Mouse (Mus musculus) heart, adult 2 months (tissue): ENCODE measurements around the gene Rasgrp2. TPM values are rescaled to one million over a fixed set of nuclear protein-coding genes. Genes with fewer than 3 reads are reported as not detected.
A peak's percentile ranks its signal among the peaks of the same experiment; 100 is the strongest.

Experiments
- DNase-seq, 2 experiments: peaks; one replicate each; pipeline ENCODE4 v3.0.0; 2021
- H3K27ac ChIP-seq: fragments of 200-600 bp; 2 replicates; pipeline ENCODE4 v1.8.1; 2022
- H3K27me3 ChIP-seq: fragments of 200-500 bp; 2 replicates; pipeline ENCODE4 v1.6.1; 2012; ENCODE audit warnings: mild to moderate bottlenecking, low read length, inconsistent platforms, mixed read lengths; ENCODE audit not compliant: control insufficient read depth, insufficient read depth
- H3K36me3 ChIP-seq: fragments of 200-500 bp; 2 replicates; pipeline ENCODE4 v1.6.1; 2012; ENCODE audit warnings: low read length, inconsistent platforms; ENCODE audit not compliant: control insufficient read depth, insufficient read depth
- H3K4me1 ChIP-seq: fragments of 200-500 bp; 2 replicates; pipeline ENCODE4 v1.6.1; 2011; ENCODE audit warnings: low read length; ENCODE audit not compliant: control insufficient read depth, insufficient read depth
- H3K4me3 ChIP-seq: fragments of 200-600 bp; 2 replicates; pipeline ENCODE4 v1.8.1; 2022
- H3K79me2 ChIP-seq: fragments of 200-500 bp; replicated peaks from 2 replicates; pipeline ENCODE4 v1.6.1; 2012; ENCODE audit warnings: mild to moderate bottlenecking, inconsistent platforms, low read length, moderate library complexity, mixed read lengths; ENCODE audit not compliant: control insufficient read depth, insufficient read depth
- H3K9ac ChIP-seq: fragments of 200-500 bp; 2 replicates; pipeline ENCODE4 v1.6.1; 2012; ENCODE audit warnings: low read depth, mild to moderate bottlenecking, control low read depth, inconsistent platforms, low read length, mixed read lengths
- CTCF ChIP-seq: fragments of 200-600 bp; IDR thresholded peaks from 2 replicates; pipeline ENCODE4 v1.8.1; 2022; ENCODE audit warnings: antibody characterized with exemption, mild to moderate bottlenecking, moderate library complexity
- EP300 ChIP-seq: fragments of 200-500 bp; IDR thresholded peaks from 2 replicates; pipeline ENCODE4 v1.6.1; 2011; ENCODE audit warnings: low read depth, low read length, control low read depth; ENCODE audit not compliant: insufficient read depth
- POLR2A ChIP-seq: fragments of 200-500 bp; IDR thresholded peaks from 2 replicates; pipeline ENCODE4 v1.6.1; 2011; ENCODE audit warnings: mild to moderate bottlenecking, low read depth, low read length, control low read depth; ENCODE audit not compliant: insufficient read depth
- WGBS: fragments of 180-500 bp; shearing (Covaris S2); methylation state at CpG from one replicate; pipeline ENCODE4 v1.1.7; 2018; 5-methylcytosine and 5-hydroxymethylcytosine counted together
- intact Hi-C: fragments of 180-260 bp; cut with DNase I; formaldehyde crosslinking; loops from one replicate; pipeline ENCODE4 v1.15.1; 2025
- long read RNA-seq: library from polyadenylated mRNA; stranded (forward); transcript quantifications from one replicate; pipeline ENCODE4 v2.0.0, GENCODE M21; 2021
- polyA plus RNA-seq: library from polyadenylated mRNA; depleted of rRNA; stranded (reverse); fragments of >200 nt; gene quantifications from 2 replicates; pipeline ENCODE4 v1.2.3, GENCODE M21; 2012; rRNA removed
- total RNA-seq, 2 experiments: library from RNA; stranded (reverse); gene quantifications; 2 replicates each; pipeline ENCODE4 v1.2.3; 2021

Rasgrp2 gene
- total RNA-seq (10 to 100 TPM; 43.3 to 48.0 TPM), polyA plus RNA-seq (90.1 and 97.2 TPM in 2 replicates)
- long read RNA-seq, partial matches to known transcripts = 8 of 21 reads
- long read RNA-seq, other reads (novel, unspliced or antisense) = 12 of 21 reads

DNA sequence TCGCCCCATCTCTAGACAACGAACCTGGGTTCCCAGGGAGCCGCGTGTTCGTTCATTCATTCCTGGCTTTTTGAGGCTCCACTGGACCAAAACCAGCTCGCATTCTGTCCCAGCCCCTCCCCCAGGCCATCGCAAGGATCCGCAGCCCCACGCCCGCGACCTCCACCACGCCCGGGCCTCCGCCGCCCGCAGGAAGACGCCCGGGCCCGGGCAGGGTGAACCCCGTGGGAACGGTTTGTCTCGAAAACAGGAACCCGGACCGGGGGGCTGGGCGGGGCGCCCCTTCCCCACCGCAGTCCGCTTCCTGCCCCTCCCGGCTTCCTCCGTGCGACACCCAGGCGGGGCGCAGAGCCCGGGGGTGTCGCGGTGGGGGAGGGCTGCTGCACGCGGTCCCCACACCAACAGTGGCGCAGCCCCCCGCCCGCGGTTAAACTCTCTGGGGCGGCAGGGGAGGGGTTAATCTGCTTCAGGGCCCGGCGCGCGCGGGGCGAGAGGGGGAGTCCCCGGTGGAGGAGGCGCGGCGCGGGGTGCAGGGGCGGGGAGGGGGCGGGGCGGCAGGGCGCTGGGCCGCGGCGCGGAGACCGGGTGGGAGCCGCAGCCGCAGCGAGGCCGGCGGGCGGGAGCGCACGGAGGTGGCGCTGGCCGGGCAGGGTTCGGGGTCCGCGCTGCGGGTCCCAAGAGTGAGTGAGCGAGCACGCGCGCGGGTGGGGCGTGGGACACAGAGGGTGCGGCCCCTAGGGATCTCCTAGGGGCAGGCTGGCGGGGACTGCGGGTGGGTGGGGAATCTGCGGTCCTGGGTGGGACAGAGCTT lies at the start of gene Rasgrp2:
Gene Rasgrp2 (plus strand): TSS at position 56 of the 811 bp plus-strand sequence.
- intact Hi-C loops = loop anchor here (2.0 kb wide), 2 partner anchors 27 to 57 kb away; no protein-coding TSS in a partner anchor
- H3K4me1 ChIP-seq = peaks cover 4% of the 10 kb centered on the region; the same call in 1 of the 2 replicates
- H3K27me3 ChIP-seq = no peaks in the 10 kb centered on the region
- H3K36me3 ChIP-seq = 0 out of 2 replicates have a peak, but pooled peaks cover 3% of the 10 kb centered on the region
- H3K4me3 ChIP-seq = peak within 1 kb of the TSS; percentile 55
- TF ChIP-seq CTCF (no peak), EP300 (peak; percentile 51; the same call in 1 of the 2 replicates), POLR2A (no peak)
- peak; percentile 88 to 92 for DNase-seq
- H3K79me2 ChIP-seq = no peaks in the 10 kb centered on the region
- H3K27ac ChIP-seq = peak within 1 kb of the TSS; percentile 91
- 1% methylated on average over 83 of the region's 87 CpGs for WGBS
- peak within 1 kb of the TSS; percentile 83 for H3K9ac ChIP-seq

DNA sequence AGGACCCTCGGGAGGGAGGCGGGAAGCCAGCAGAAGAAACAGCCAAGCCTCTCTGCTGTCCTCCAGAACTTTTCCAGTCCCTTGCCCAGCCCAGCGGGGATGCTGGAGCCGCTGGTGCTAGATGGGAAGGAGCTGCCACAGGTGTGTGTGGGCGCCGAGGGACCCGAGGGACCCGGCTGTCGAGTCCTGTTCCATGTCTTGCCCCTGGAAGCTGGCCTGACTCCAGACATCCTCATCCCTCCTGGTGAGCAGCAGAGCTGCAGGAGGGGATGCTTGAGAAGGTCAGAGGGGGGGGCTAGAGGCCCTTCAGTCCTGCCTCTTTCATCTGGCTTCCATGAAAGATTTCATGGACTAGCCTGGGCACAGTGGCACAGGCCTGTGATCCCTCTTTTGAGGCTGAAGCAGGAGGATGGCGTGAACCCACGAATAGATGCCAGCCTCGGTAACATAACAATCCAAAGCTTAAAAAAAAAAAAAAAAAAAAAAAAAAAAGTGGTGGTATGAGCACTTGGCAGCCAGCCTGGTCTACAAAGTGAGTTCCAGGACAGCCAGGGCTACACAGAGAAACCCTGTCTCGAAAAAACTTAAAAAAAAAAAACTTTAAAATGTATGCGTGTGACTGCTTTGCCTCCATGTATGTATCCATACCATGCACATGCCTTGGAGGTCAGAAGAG lies 47.6 kb upstream of the Rasgrp2 start:
- DNase-seq = no peak
- Histone ChIP-seq H3K27me3 (no peaks in the 10 kb centered on the region), H3K27ac (no peak overlapping the region), H3K9ac (no peak overlapping the region), H3K4me1 (peaks cover 1% of the 10 kb centered on the region), H3K4me3 (no peak overlapping the region), H3K36me3 (no peaks in the 10 kb centered on the region), H3K79me2 (no peaks in the 10 kb centered on the region)
- intact Hi-C loops = no loop called here
- TF ChIP-seq EP300 (no peak), POLR2A (no peak), CTCF (no peak)
- WGBS = 57% methylated on average over 14 of the region's 14 CpGs

DNA sequence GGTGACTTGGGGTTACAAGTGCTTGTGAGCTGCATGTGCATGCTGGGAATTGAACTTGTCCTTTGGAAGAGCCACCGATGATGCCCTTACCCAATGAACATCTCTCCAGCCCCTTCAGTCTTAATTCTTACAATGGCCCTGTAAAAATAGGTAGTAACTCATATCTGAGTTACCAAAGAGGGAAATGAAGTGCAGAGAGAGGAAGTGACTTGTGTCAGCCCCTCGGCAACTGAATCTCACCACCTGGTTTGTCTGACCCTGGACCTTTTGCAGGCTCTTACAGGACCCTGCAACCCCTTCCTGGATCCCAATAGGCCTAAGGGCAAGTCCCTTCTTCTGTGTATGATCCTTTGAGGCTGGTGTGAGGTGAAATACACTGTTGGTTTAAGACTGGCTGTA lies 47.0 kb upstream of the Rasgrp2 start:
- H3K27me3 ChIP-seq = no peaks in the 10 kb centered on the region
- H3K79me2 ChIP-seq = no peaks in the 10 kb centered on the region
- H3K9ac ChIP-seq = no peak overlapping the region
- H3K36me3 ChIP-seq = no peaks in the 10 kb centered on the region
- TF ChIP-seq POLR2A (no peak), EP300 (no peak), CTCF (no peak)
- H3K27ac ChIP-seq = no peak overlapping the region
- intact Hi-C loops = no loop called here
- no peak for DNase-seq
- no peak overlapping the region for H3K4me3 ChIP-seq
- H3K4me1 ChIP-seq = peaks cover 1% of the 10 kb centered on the region
- WGBS = 73% methylated on average over 2 of the region's 2 CpGs

DNA sequence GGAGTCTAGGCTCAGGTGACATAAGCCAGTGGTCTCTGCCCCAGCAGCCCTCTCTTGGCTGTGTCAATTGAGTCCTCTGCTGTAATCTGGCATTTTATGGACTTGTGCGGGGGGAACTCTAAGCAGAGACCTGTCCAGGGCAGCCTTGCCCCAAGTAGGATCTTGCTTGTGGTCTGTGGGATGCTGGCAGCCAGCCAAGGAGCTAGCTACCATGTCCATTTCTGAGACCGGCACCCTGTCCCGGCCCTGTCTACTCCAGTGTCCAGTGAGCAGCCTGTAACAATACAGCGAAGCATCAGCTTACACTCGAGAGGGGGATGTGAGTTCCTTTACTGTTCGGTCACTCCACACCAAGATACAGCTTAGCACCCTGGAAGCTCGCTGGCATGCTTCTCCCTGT lies 45.1 kb upstream of the Rasgrp2 start:
- Histone ChIP-seq H3K4me3 (no peak overlapping the region), H3K27ac (no peak overlapping the region), H3K79me2 (no peaks in the 10 kb centered on the region), H3K36me3 (no peaks in the 10 kb centered on the region), H3K9ac (no peak overlapping the region), H3K27me3 (no peaks in the 10 kb centered on the region), H3K4me1 (peaks cover 1% of the 10 kb centered on the region)
- intact Hi-C loops = no loop called here
- TF ChIP-seq CTCF (no peak), EP300 (no peak), POLR2A (no peak)
- no peak for DNase-seq
- WGBS = 76% methylated on average over 7 of the region's 7 CpGs

DNA sequence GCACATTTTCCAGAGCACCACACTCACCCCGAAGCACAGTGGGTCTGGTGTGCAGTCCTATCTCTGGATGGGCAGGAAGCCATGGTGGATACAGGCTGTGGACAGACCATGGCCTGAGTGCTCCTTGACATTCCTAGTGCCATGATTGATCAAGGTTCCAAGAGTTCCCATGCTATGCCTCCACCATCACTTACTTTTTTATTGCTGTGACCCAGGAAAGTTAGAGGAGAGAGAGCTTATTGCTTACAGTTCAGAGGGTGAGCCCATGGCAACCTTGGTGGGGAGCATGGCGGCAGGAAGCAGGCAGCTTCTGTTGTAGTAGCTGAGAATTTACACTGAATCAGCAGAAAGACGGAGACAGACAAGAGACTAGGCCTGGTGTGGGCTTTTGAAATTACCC lies 37.8 kb upstream of the Rasgrp2 start:
- Histone ChIP-seq H3K9ac (no peak overlapping the region), H3K79me2 (peaks cover 4% of the 10 kb centered on the region; the same call in 1 of the 2 replicates), H3K4me1 (peaks cover 4% of the 10 kb centered on the region; the same call in 1 of the 2 replicates), H3K36me3 (peaks cover 18% of the 10 kb centered on the region), H3K4me3 (no peak overlapping the region), H3K27me3 (no peaks in the 10 kb centered on the region), H3K27ac (no peak overlapping the region)
- 82% methylated on average over 3 of the region's 3 CpGs for WGBS
- no peak for TF ChIP-seq EP300
- no peak for TF ChIP-seq POLR2A
- TF ChIP-seq CTCF = no peak
- intact Hi-C loops = loop anchor here (2.0 kb wide), 1 partner anchor 16 kb away; no protein-coding TSS in a partner anchor
- no peak for DNase-seq

DNA sequence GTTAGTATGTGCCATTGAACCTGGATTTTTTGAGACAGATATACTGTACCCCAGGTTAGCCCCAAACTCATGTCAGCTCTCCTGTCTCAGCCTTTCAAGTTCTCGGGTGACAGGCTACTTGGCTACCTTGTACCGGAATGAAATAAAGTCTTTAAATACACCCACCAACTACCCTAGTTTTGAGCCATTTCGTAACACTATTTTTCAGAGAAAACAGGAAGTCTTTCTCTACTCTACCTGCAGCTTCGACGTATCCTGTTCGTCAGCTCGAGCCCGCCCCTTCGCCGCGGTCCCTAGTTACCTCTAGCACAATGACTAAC lies 36.1 kb upstream of the Rasgrp2 start:
- peak overlapping the region; percentile 87 for H3K27ac ChIP-seq
- peaks cover 34% of the 10 kb centered on the region for H3K36me3 ChIP-seq
- TF ChIP-seq EP300 = no peak
- TF ChIP-seq CTCF = no peak
- no peak; the same call in 1 of the 2 replicates for TF ChIP-seq POLR2A
- WGBS = under 1% methylated on average over 11 of the region's 11 CpGs
- H3K79me2 ChIP-seq = peaks cover 5% of the 10 kb centered on the region; the same call in 1 of the 2 replicates
- DNase-seq = no peak
- H3K27me3 ChIP-seq = no peaks in the 10 kb centered on the region
- H3K4me3 ChIP-seq = peak overlapping the region; percentile 89
- peak overlapping the region; percentile 33; the same call in 1 of the 2 replicates for H3K9ac ChIP-seq
- peaks cover 4% of the 10 kb centered on the region; the same call in 1 of the 2 replicates for H3K4me1 ChIP-seq
- intact Hi-C loops = no loop called here
